Mouse (Mus musculus): ENCODE results near the gene Anapc11. TPM values are rescaled to one million over a fixed set of nuclear protein-coding genes. Genes with fewer than 3 reads are reported as not detected.

The Anapc11 gene
- polyA plus RNA-seq (2015; fragmentation: Nextera tagmentation; extraction: Ambion mirVana), result 176 and 181 TPM in 2 replicates

DNA sequence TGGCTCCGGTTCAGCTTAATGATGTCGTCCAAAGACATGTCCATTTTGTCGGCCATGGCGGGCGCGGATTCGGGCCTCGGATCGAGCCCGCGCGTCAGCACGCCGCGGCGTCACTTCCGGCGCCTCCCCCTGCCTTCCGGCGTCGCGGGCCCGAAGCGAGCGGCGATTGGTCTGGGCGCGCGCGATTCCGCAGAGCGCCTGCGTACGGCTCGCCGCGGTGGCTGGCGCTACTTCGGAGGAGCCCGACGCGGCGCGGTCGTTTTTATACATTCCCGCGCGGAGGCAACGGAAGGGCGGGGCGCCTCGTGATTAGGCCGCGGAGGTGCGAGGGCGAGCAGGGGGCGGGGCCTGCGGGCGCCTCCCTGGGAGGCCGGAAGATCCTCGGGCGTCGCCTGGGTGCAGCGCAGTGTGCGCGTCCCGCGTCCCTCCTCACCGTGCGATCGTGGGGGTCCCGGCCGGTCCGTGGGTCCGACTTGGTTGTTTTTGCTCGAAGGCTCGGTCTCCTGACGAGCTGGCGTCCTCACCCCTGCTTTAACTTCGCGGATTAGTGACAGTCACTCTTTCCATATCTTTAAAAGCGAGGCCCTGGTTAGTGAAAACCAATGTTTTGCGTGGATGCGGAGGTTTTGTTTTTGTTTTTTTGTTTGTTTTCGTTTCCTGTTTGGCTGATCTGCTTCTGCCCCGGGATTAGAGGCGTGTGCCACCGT, at the start of gene Anapc11, which contains the start of gene Alyref:
TSS of gene Anapc11 (plus strand) at position 139 of the 707 bp plus-strand sequence.
TSS of gene Alyref (minus strand) at position 83 of the 707 bp plus-strand sequence.
- no peaks in the 10 kb centered on the region for H3K9me3 ChIP-seq (replicated peaks; ENCODE audit: control insufficient read depth, low read length)
- peak within 1 kb of the TSS; percentile 96 for H3K4me3 ChIP-seq (replicated peaks; ENCODE audit: low read length)
- H3K4me2 ChIP-seq (ENCODE audit: low read depth, low read length), result peak within 1 kb of the TSS; percentile 94
- no peaks in the 10 kb centered on the region for H3K27me3 ChIP-seq (ENCODE audit: control insufficient read depth, insufficient read depth, low read length)
- H3K36me3 ChIP-seq (ENCODE audit: control insufficient read depth, insufficient read depth, low read length), result peaks cover 32% of the 10 kb centered on the region
- ATAC-seq (ENCODE audit: insufficient read depth, low FRiP score), result peak; percentile 98
- WGBS, result under 1% methylated on average over 83 of the region's 88 CpGs
- H3K27ac ChIP-seq (ENCODE audit: low read length), result peak within 1 kb of the TSS; percentile 90
- H3K4me1 ChIP-seq (ENCODE audit: control insufficient read depth, insufficient read depth, low read length), result peaks cover 25% of the 10 kb centered on the region
- peak within 1 kb of the TSS; percentile 100 for H3K9ac ChIP-seq (ENCODE audit: low read length)

DNA sequence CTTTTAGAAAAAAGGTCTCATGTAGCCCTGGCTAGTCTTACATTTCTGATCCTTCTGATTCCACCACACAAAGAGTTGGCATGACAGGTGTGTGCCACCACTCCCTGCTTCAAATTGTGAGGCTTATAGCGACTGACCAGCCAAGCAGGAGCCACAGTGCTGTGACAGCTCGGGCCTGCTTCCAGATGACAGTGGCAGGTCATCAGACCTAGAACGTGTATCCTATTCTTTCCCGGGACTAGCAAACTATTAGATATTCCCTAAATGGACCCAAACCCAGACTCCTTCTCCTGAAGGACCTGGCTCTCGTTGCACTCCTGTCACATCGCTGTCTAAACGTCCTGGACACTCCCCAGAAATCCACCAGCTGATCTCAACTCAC, 49.4 kb upstream of the Anapc11 start:
- no peaks in the 10 kb centered on the region for H3K9me3 ChIP-seq (replicated peaks; ENCODE audit: control insufficient read depth, low read length)
- peaks cover 18% of the 10 kb centered on the region for H3K4me1 ChIP-seq (ENCODE audit: control insufficient read depth, insufficient read depth, low read length)
- no peak for ATAC-seq (ENCODE audit: insufficient read depth, low FRiP score)
- H3K9ac ChIP-seq (ENCODE audit: low read length), result peak overlapping the region; percentile 99
- peak overlapping the region; percentile 96 for H3K4me3 ChIP-seq (replicated peaks; ENCODE audit: low read length)
- H3K27ac ChIP-seq (ENCODE audit: low read length), result peak overlapping the region; percentile 98
- 15% methylated on average over 7 of the region's 7 CpGs for WGBS
- no peaks in the 10 kb centered on the region for H3K27me3 ChIP-seq (ENCODE audit: control insufficient read depth, insufficient read depth, low read length)
- peak overlapping the region; percentile 96 for H3K4me2 ChIP-seq (ENCODE audit: low read depth, low read length)
- H3K36me3 ChIP-seq (ENCODE audit: control insufficient read depth, insufficient read depth, low read length), result no peaks in the 10 kb centered on the region; the same call in 1 of the 2 replicates

DNA sequence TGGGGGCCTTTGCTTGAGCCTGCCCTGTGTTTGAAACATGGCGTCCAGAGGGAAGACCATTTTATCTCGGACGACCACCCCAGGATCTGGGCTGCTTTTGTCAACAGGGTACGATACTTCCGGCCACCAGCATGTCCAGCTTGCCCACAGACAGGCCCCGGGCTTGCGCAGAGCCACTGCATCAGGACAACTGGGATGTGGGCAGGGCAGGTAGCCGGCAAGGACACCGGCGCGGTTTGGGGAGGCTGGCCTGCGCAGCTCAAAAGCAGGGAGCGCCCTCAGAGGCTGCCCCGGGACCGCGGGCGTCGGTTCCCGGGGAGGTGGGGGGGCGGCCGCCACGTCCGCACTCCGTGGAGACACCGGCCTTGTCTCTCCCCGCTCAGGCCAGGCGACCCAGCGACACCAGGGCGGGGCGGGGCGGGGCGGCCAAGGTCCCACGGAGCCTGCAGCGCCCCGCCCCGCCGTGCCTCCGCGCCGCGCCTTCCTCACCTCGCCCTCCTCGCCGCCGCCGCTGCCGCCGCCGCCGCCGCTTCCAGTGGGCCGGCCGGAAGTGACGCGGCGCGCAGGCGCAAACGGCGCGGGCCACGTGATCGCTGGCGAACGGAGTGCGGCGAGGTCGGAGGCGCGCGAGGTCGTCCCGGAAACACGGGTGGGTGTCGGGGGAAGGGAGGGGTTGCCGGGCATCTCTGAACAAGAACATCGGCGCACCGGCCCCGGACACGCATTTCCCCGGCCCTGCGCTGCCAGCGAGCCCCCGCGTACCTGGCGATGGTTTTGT, 48.9 kb upstream of the Anapc11 start, which contains the start of gene Mcrip1:
TSS of gene Mcrip1 (minus strand) at position 560 of the 778 bp plus-strand sequence.
- H3K36me3 ChIP-seq (ENCODE audit: control insufficient read depth, insufficient read depth, low read length), result no peaks in the 10 kb centered on the region
- peak within 1 kb of the TSS; percentile 96 for H3K4me2 ChIP-seq (ENCODE audit: low read depth, low read length)
- H3K9ac ChIP-seq (ENCODE audit: low read length), result peak within 1 kb of the TSS; percentile 99
- no peaks in the 10 kb centered on the region for H3K9me3 ChIP-seq (replicated peaks; ENCODE audit: control insufficient read depth, low read length)
- H3K27ac ChIP-seq (ENCODE audit: low read length), result peak within 1 kb of the TSS; percentile 98
- H3K27me3 ChIP-seq (ENCODE audit: control insufficient read depth, insufficient read depth, low read length), result no peaks in the 10 kb centered on the region
- WGBS, result under 1% methylated on average over 87 of the region's 87 CpGs
- H3K4me1 ChIP-seq (ENCODE audit: control insufficient read depth, insufficient read depth, low read length), result peaks cover 18% of the 10 kb centered on the region
- ATAC-seq (ENCODE audit: insufficient read depth, low FRiP score), result peak; percentile 89
- H3K4me3 ChIP-seq (replicated peaks; ENCODE audit: low read length), result peak within 1 kb of the TSS; percentile 96

DNA sequence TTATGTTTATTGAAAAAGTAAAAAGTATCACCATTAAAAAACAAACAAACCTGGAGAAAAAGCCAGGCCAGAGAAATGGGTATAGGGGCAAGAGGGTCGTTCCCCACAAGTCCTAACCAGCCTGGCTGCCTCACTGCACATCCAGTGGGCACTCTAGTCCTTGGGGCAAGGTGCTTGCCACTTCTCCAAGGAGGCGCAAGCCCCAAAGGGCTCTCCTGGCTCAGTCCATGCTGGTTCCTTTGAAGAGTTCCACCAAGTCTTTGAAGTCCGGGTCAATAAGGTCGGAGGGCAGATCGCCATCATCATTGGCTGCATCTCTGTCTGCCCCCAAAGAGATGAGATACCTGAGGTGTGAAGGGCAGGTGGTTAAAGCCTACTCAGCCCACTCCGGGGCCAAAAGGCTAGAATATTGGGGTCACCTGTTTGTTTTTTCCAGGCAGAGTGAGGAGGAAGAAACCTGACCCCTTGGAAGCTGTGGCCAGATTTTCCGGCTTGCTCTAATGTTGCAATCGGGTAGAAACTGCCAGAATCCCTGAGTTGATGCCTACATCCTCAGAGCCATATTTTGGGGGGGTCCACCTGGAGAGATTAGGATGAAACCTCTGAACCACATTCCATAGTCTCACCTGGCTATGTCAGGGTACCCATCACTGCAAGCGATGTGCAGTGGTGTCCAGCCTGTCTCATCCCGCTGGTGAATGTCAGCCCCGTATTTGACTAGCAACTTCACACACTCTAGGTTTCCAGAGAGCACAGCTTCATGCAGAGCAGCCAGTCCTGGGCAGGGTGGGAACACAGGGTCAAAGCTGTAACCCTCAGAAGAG, 48.0 kb upstream of the Anapc11 start:
- Histone ChIP-seq H3K36me3 (ENCODE audit: control insufficient read depth, insufficient read depth, low read length) (no peaks in the 10 kb centered on the region), H3K27ac (ENCODE audit: low read length) (peak overlapping the region; percentile 98), H3K27me3 (ENCODE audit: control insufficient read depth, insufficient read depth, low read length) (no peaks in the 10 kb centered on the region), H3K9ac (ENCODE audit: low read length) (peak overlapping the region; percentile 99), H3K4me3 (replicated peaks; ENCODE audit: low read length) (peak overlapping the region; percentile 96), H3K9me3 (replicated peaks; ENCODE audit: control insufficient read depth, low read length) (no peaks in the 10 kb centered on the region), H3K4me2 (ENCODE audit: low read depth, low read length) (peak overlapping the region; percentile 96), H3K4me1 (ENCODE audit: control insufficient read depth, insufficient read depth, low read length) (peaks cover 18% of the 10 kb centered on the region)
- 62% methylated on average over 11 of the region's 11 CpGs for WGBS
- ATAC-seq (ENCODE audit: insufficient read depth, low FRiP score), result no peak

DNA sequence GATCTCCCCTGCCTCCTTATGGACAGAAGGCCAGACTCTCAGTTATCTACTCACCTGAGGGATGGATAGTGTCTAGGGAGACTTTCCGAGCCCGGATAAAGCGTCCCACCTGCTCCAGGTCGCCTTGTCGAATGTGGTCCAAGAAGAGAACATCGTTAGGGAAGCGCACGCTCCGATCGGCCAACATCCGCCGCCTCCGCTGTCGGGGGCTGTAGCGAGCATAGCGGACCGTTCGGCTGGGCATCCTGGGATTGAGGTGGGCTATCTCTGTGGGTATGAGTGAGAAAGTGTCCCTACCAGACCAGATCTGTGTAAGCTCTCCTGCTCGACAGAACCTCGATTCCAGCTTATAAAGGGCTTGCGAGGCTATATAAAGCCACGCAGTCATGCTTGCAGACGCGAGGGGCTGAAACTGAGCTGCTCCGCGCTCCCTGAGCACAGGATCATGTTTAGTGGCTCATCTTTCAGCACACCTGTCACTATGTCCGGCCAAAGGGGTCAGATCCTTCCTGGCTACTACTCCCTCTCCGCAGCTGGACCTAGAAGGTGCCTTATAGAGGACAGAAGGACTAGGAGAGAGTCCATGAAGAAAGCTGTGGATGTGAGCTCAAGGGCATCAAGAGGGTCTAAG, 47.3 kb upstream of the Anapc11 start, which contains the start of gene Ppp1r27:
TSS of gene Ppp1r27 (minus strand) at position 323 of the 631 bp plus-strand sequence.
- 92% methylated on average over 28 of the region's 28 CpGs for WGBS
- Histone ChIP-seq H3K27me3 (ENCODE audit: control insufficient read depth, insufficient read depth, low read length) (no peaks in the 10 kb centered on the region), H3K4me3 (replicated peaks; ENCODE audit: low read length) (peak within 1 kb of the TSS; percentile 96), H3K9me3 (replicated peaks; ENCODE audit: control insufficient read depth, low read length) (no peaks in the 10 kb centered on the region), H3K27ac (ENCODE audit: low read length) (no peak within 1 kb of the TSS), H3K4me1 (ENCODE audit: control insufficient read depth, insufficient read depth, low read length) (peaks cover 18% of the 10 kb centered on the region), H3K4me2 (ENCODE audit: low read depth, low read length) (peak within 1 kb of the TSS; percentile 96), H3K9ac (ENCODE audit: low read length) (peak within 1 kb of the TSS; percentile 99), H3K36me3 (ENCODE audit: control insufficient read depth, insufficient read depth, low read length) (no peaks in the 10 kb centered on the region)
- no peak for ATAC-seq (ENCODE audit: insufficient read depth, low FRiP score)

DNA sequence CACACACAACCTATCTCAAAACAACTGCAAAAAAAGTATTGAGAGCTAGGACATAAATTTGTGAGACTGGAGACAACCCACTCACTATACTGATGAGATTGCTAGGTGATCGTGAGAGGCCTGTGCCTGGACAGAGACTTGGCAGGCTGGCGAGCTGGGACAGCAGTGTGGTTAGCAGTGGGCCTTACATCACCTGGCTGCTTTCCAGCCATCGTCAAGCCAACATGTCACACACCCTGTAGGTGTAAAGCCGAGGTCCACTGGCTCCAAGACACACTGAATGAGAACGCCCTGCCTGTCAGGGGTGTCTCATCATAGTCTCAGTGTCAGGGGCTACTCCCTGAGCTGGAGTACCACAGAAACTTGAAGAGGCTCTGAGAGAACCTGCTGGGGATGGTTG, 45.5 kb upstream of the Anapc11 start:
- H3K4me2 ChIP-seq (ENCODE audit: low read depth, low read length), result no peak overlapping the region
- H3K27me3 ChIP-seq (ENCODE audit: control insufficient read depth, insufficient read depth, low read length), result no peaks in the 10 kb centered on the region
- H3K36me3 ChIP-seq (ENCODE audit: control insufficient read depth, insufficient read depth, low read length), result no peaks in the 10 kb centered on the region
- WGBS, result 67% methylated on average over 5 of the region's 5 CpGs
- H3K27ac ChIP-seq (ENCODE audit: low read length), result no peak overlapping the region
- H3K9ac ChIP-seq (ENCODE audit: low read length), result no peak overlapping the region
- no peak for ATAC-seq (ENCODE audit: insufficient read depth, low FRiP score)
- H3K4me3 ChIP-seq (replicated peaks; ENCODE audit: low read length), result no peak overlapping the region
- H3K4me1 ChIP-seq (ENCODE audit: control insufficient read depth, insufficient read depth, low read length), result peaks cover 16% of the 10 kb centered on the region
- H3K9me3 ChIP-seq (replicated peaks; ENCODE audit: control insufficient read depth, low read length), result no peaks in the 10 kb centered on the region

DNA sequence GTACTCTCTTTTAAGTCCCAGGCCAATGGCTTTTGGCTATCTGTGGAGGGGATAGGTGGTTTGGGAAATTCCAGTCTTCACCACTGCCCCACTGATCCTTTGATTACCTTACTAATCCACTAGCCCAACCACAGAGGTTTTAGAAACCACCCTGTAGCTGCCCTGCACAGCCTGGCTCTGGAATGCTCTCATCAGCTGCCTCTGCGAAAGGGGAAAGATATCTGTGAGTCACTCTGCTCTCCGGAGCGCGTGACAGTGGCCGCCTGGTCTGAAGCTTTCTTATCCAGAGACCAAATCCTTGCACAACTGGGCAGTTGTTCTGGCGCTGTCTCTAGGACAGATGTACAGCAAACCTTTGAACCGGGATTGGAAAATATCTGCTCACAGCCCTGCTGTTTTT, 43.4 kb upstream of the Anapc11 start:
- 75% methylated on average over 7 of the region's 7 CpGs for WGBS
- no peak for ATAC-seq (ENCODE audit: insufficient read depth, low FRiP score)
- peaks cover 6% of the 10 kb centered on the region for H3K4me1 ChIP-seq (ENCODE audit: control insufficient read depth, insufficient read depth, low read length)
- H3K36me3 ChIP-seq (ENCODE audit: control insufficient read depth, insufficient read depth, low read length), result peaks cover 8% of the 10 kb centered on the region
- H3K9ac ChIP-seq (ENCODE audit: low read length), result no peak overlapping the region
- no peaks in the 10 kb centered on the region for H3K9me3 ChIP-seq (replicated peaks; ENCODE audit: control insufficient read depth, low read length)
- no peak overlapping the region for H3K27ac ChIP-seq (ENCODE audit: low read length)
- H3K27me3 ChIP-seq (ENCODE audit: control insufficient read depth, insufficient read depth, low read length), result no peaks in the 10 kb centered on the region
- H3K4me3 ChIP-seq (replicated peaks; ENCODE audit: low read length), result no peak overlapping the region
- no peak overlapping the region for H3K4me2 ChIP-seq (ENCODE audit: low read depth, low read length)

DNA sequence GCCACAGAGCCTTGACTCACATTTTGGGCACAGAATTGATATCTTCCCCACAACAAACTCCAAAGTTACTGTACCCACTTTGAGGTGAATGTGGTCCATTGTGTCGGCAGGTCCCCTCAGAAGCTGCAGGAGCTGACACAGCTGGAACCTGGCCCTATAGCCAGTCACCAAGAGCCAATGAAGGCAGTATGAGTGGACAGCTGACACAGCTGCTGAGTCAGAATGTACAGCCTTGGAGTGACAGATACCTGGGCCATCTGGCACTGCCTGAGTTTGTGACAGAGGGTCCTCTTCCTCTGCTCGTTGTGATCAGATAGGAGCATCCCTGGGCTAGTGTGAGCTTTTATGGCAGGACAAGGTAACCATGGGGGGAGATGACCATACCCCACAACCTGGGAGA, 43.0 kb upstream of the Anapc11 start:
- no peaks in the 10 kb centered on the region for H3K27me3 ChIP-seq (ENCODE audit: control insufficient read depth, insufficient read depth, low read length)
- no peak overlapping the region for H3K27ac ChIP-seq (ENCODE audit: low read length)

More for the DNA sequence above, 43.0 kb upstream of the Anapc11 start:
- 83% methylated on average over 2 of the region's 2 CpGs for WGBS
- Histone ChIP-seq H3K4me1 (ENCODE audit: control insufficient read depth, insufficient read depth, low read length) (peaks cover 2% of the 10 kb centered on the region; the same call in 1 of the 2 replicates), H3K36me3 (ENCODE audit: control insufficient read depth, insufficient read depth, low read length) (peaks cover 13% of the 10 kb centered on the region), H3K9me3 (replicated peaks; ENCODE audit: control insufficient read depth, low read length) (no peaks in the 10 kb centered on the region), H3K4me2 (ENCODE audit: low read depth, low read length) (no peak overlapping the region), H3K4me3 (replicated peaks; ENCODE audit: low read length) (no peak overlapping the region), H3K9ac (ENCODE audit: low read length) (no peak overlapping the region)
- no peak for ATAC-seq (ENCODE audit: insufficient read depth, low FRiP score)

All from stomach, embryonic 16.5 days (tissue).